Mouse (Mus musculus): ENCODE measurements around the gene Frs3. TPM values are rescaled to one million over a fixed set of nuclear protein-coding genes. Genes with fewer than 3 reads are reported as not detected.

Frs3 gene
- polyA plus RNA-seq, 1 experiment from 2014 or later, result 16.1 TPM

GRCm38 (mm10) chr17:47663009-47663713 lies 25.7 kb upstream of the Frs3 start:
- no peak overlapping the region for H3K4me2 ChIP-seq (ENCODE audit: low read length)
- ATAC-seq (peak; percentile 40; the same call in 1 of the 2 replicates), DNase-seq (ENCODE audit: low spot score) (peak; percentile 33)
- H3K9me3 ChIP-seq (replicated peaks; ENCODE audit: control insufficient read depth, low read length), result no peaks in the 10 kb centered on the region
- H3K27ac ChIP-seq (ENCODE audit: low read depth, low read length), result no peak overlapping the region
- H3K36me3 ChIP-seq (ENCODE audit: control insufficient read depth, insufficient read depth, low read length), result no peaks in the 10 kb centered on the region
- H3K27me3 ChIP-seq (replicated peaks; ENCODE audit: control insufficient read depth, insufficient read depth, low read length), result no peaks in the 10 kb centered on the region
- no peak overlapping the region for H3K4me3 ChIP-seq (ENCODE audit: low read depth, low read length)
- 18% methylated on average over 9 of the region's 9 CpGs for WGBS
- H3K9ac ChIP-seq (ENCODE audit: low read length), result no peak overlapping the region
- H3K4me1 ChIP-seq (ENCODE audit: control insufficient read depth, insufficient read depth, low read length), result no peaks in the 10 kb centered on the region

GRCm38 (mm10) chr17:47664474-47664873 lies 24.4 kb upstream of the Frs3 start:
- ATAC-seq, result no peak
- WGBS, result 83% methylated on average over 7 of the region's 7 CpGs
- no peak overlapping the region for H3K4me2 ChIP-seq (ENCODE audit: low read length)

GRCm38 (mm10) chr17:47669166-47669565 lies 19.7 kb upstream of the Frs3 start:
- H3K27me3 ChIP-seq (replicated peaks; ENCODE audit: control insufficient read depth, insufficient read depth, low read length), result peaks cover 14% of the 10 kb centered on the region
- no peak overlapping the region for H3K27ac ChIP-seq (ENCODE audit: low read depth, low read length)
- 47% methylated on average over 4 of the region's 4 CpGs for WGBS
- peaks cover 15% of the 10 kb centered on the region for H3K36me3 ChIP-seq (ENCODE audit: control insufficient read depth, insufficient read depth, low read length)
- H3K9ac ChIP-seq (ENCODE audit: low read length), result no peak overlapping the region
- ATAC-seq, result peak; percentile 53; the same call in 1 of the 2 replicates
- H3K4me3 ChIP-seq (ENCODE audit: low read depth, low read length), result no peak overlapping the region
- peaks cover 4% of the 10 kb centered on the region; the same call in 1 of the 2 replicates for H3K4me1 ChIP-seq (ENCODE audit: control insufficient read depth, insufficient read depth, low read length)
- H3K9me3 ChIP-seq (replicated peaks; ENCODE audit: control insufficient read depth, low read length), result no peaks in the 10 kb centered on the region
- DNase-seq (ENCODE audit: low spot score), result peak; percentile 71
- H3K4me2 ChIP-seq (ENCODE audit: low read length), result no peak overlapping the region

More at GRCm38 (mm10) chr17:47664474-47664873, 24.4 kb upstream of the Frs3 start:
- DNase-seq (ENCODE audit: low spot score), result no peak
- Histone ChIP-seq H3K27ac (ENCODE audit: low read depth, low read length) (no peak overlapping the region), H3K4me3 (ENCODE audit: low read depth, low read length) (no peak overlapping the region), H3K27me3 (replicated peaks; ENCODE audit: control insufficient read depth, insufficient read depth, low read length) (no peaks in the 10 kb centered on the region), H3K9ac (ENCODE audit: low read length) (no peak overlapping the region), H3K36me3 (ENCODE audit: control insufficient read depth, insufficient read depth, low read length) (no peaks in the 10 kb centered on the region), H3K9me3 (replicated peaks; ENCODE audit: control insufficient read depth, low read length) (no peaks in the 10 kb centered on the region), H3K4me1 (ENCODE audit: control insufficient read depth, insufficient read depth, low read length) (no peaks in the 10 kb centered on the region)

GRCm38 (mm10) chr17:47671988-47672310 lies 16.9 kb upstream of the Frs3 start:
- Histone ChIP-seq H3K4me2 (ENCODE audit: low read length) (peak overlapping the region; percentile 47), H3K9me3 (replicated peaks; ENCODE audit: control insufficient read depth, low read length) (no peaks in the 10 kb centered on the region), H3K9ac (ENCODE audit: low read length) (peak overlapping the region; percentile 43; the same call in 1 of the 2 replicates), H3K36me3 (ENCODE audit: control insufficient read depth, insufficient read depth, low read length) (peaks cover 33% of the 10 kb centered on the region), H3K27ac (ENCODE audit: low read depth, low read length) (no peak overlapping the region), H3K4me3 (ENCODE audit: low read depth, low read length) (peak overlapping the region; percentile 26), H3K27me3 (replicated peaks; ENCODE audit: control insufficient read depth, insufficient read depth, low read length) (peaks cover 14% of the 10 kb centered on the region), H3K4me1 (ENCODE audit: control insufficient read depth, insufficient read depth, low read length) (peaks cover 4% of the 10 kb centered on the region; the same call in 1 of the 2 replicates)
- no peak for ATAC-seq
- WGBS, result 15% methylated on average over 14 of the region's 14 CpGs
- no peak for DNase-seq (ENCODE audit: low spot score)

- no peaks in the 10 kb centered on the region for H3K9me3 ChIP-seq (replicated peaks; ENCODE audit: control insufficient read depth, low read length)
- peak overlapping the region; percentile 26 for H3K4me3 ChIP-seq (ENCODE audit: low read depth, low read length)
- H3K9ac ChIP-seq (ENCODE audit: low read length), result peak overlapping the region; percentile 43
- H3K4me2 ChIP-seq (ENCODE audit: low read length), result peak overlapping the region; percentile 47
- DNase-seq (ENCODE audit: low spot score) (peak; percentile 46), ATAC-seq (peak; percentile 47)
- H3K36me3 ChIP-seq (ENCODE audit: control insufficient read depth, insufficient read depth, low read length), result peaks cover 36% of the 10 kb centered on the region
- H3K27ac ChIP-seq (ENCODE audit: low read depth, low read length), result no peak overlapping the region
- peaks cover 14% of the 10 kb centered on the region for H3K27me3 ChIP-seq (replicated peaks; ENCODE audit: control insufficient read depth, insufficient read depth, low read length)
- 5% methylated on average over 68 of the region's 68 CpGs for WGBS
- peaks cover 4% of the 10 kb centered on the region; the same call in 1 of the 2 replicates for H3K4me1 ChIP-seq (ENCODE audit: control insufficient read depth, insufficient read depth, low read length)
Observed at GRCm38 (mm10) chr17:47672311-47673111, 16.3 kb upstream of the Frs3 start.

GRCm38 (mm10) chr17:47676581-47676980 lies 12.2 kb upstream of the Frs3 start:
- peaks cover 73% of the 10 kb centered on the region for H3K36me3 ChIP-seq (ENCODE audit: control insufficient read depth, insufficient read depth, low read length)
- no peak overlapping the region for H3K27ac ChIP-seq (ENCODE audit: low read depth, low read length)
- H3K4me2 ChIP-seq (ENCODE audit: low read length), result no peak overlapping the region
- peaks cover 4% of the 10 kb centered on the region; the same call in 1 of the 2 replicates for H3K4me1 ChIP-seq (ENCODE audit: control insufficient read depth, insufficient read depth, low read length)
- no peaks in the 10 kb centered on the region for H3K9me3 ChIP-seq (replicated peaks; ENCODE audit: control insufficient read depth, low read length)
- DNase-seq (ENCODE audit: low spot score) (peak; percentile 86), ATAC-seq (no peak)
- no peak overlapping the region; the same call in 1 of the 2 replicates for H3K9ac ChIP-seq (ENCODE audit: low read length)
- WGBS, result 19% methylated on average over 9 of the region's 9 CpGs
- no peak overlapping the region for H3K4me3 ChIP-seq (ENCODE audit: low read depth, low read length)
- peaks cover 11% of the 10 kb centered on the region for H3K27me3 ChIP-seq (replicated peaks; ENCODE audit: control insufficient read depth, insufficient read depth, low read length)

- no peak for ATAC-seq
Observed at GRCm38 (mm10) chr17:47678238-47678637, 10.6 kb upstream of the Frs3 start.

GRCm38 (mm10) chr17:47678702-47679101 lies 10.1 kb upstream of the Frs3 start:
- peaks cover 78% of the 10 kb centered on the region for H3K36me3 ChIP-seq (ENCODE audit: control insufficient read depth, insufficient read depth, low read length)
- no peak for ATAC-seq
- no peak overlapping the region for H3K27ac ChIP-seq (ENCODE audit: low read depth, low read length)
- no peak overlapping the region for H3K4me3 ChIP-seq (ENCODE audit: low read depth, low read length)
- WGBS, result 88% methylated on average over 5 of the region's 5 CpGs
- no peaks in the 10 kb centered on the region for H3K9me3 ChIP-seq (replicated peaks; ENCODE audit: control insufficient read depth, low read length)
- H3K4me2 ChIP-seq (ENCODE audit: low read length), result no peak overlapping the region
- H3K9ac ChIP-seq (ENCODE audit: low read length), result no peak overlapping the region
- DNase-seq (ENCODE audit: low spot score), result no peak
- no peaks in the 10 kb centered on the region for H3K27me3 ChIP-seq (replicated peaks; ENCODE audit: control insufficient read depth, insufficient read depth, low read length)
- H3K4me1 ChIP-seq (ENCODE audit: control insufficient read depth, insufficient read depth, low read length), result no peaks in the 10 kb centered on the region

More at GRCm38 (mm10) chr17:47678238-47678637, 10.6 kb upstream of the Frs3 start:
- H3K4me3 ChIP-seq (ENCODE audit: low read depth, low read length), result no peak overlapping the region
- H3K27me3 ChIP-seq (replicated peaks; ENCODE audit: control insufficient read depth, insufficient read depth, low read length), result no peaks in the 10 kb centered on the region
- H3K9me3 ChIP-seq (replicated peaks; ENCODE audit: control insufficient read depth, low read length), result no peaks in the 10 kb centered on the region
- no peak overlapping the region for H3K9ac ChIP-seq (ENCODE audit: low read length)
- H3K4me1 ChIP-seq (ENCODE audit: control insufficient read depth, insufficient read depth, low read length), result no peaks in the 10 kb centered on the region
- WGBS, result 94% methylated on average over 5 of the region's 5 CpGs
- H3K4me2 ChIP-seq (ENCODE audit: low read length), result no peak overlapping the region
- no peak overlapping the region for H3K27ac ChIP-seq (ENCODE audit: low read depth, low read length)
- DNase-seq (ENCODE audit: low spot score), result no peak
- H3K36me3 ChIP-seq (ENCODE audit: control insufficient read depth, insufficient read depth, low read length), result peaks cover 78% of the 10 kb centered on the region

Data from forebrain, embryonic 14.5 days (tissue).